Mouse (Mus musculus): ENCODE measurements around the gene Ccnd3. TPM values are rescaled to one million over a fixed set of nuclear protein-coding genes. Genes with fewer than 3 reads are reported as not detected.

Ccnd3 gene
- polyA plus RNA-seq, 1 experiment, result 1,622 TPM

DNA sequence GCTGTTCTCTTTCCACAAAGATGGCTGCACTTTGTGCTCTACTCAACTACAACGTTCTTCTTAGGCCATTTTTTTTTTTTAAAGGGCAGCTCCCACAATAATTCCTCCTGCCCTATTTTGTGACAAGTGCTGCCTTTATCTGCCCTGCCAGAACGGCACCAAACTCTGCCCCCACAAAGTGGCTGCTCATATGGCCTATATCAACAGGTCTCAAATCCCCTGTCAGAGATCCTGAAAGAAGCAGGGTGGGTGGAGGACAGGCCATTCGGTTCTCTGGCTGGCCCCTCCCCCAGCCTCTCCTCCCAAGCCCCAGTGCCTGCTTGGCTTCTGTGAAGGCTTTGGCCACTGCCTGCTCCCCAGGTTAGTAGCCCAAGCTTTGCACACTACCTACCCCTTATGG lies 19.9 kb upstream of the Ccnd3 start:
- 54% methylated on average over 3 of the region's 3 CpGs for WGBS
- H3K27ac ChIP-seq (ENCODE audit: control insufficient read depth, insufficient read depth, low read length), result no peak overlapping the region
- no peak for TF ChIP-seq CTCF (IDR thresholded peaks at IDR 0.05; ENCODE audit: borderline replicate concordance, control insufficient read depth, extremely low read depth, insufficient read depth, low read length, poor library complexity)
- no peak for TF ChIP-seq POLR2A (IDR thresholded peaks at IDR 0.05; ENCODE audit: control insufficient read depth, extremely low read depth, insufficient read depth, low read length, poor library complexity)

DNA sequence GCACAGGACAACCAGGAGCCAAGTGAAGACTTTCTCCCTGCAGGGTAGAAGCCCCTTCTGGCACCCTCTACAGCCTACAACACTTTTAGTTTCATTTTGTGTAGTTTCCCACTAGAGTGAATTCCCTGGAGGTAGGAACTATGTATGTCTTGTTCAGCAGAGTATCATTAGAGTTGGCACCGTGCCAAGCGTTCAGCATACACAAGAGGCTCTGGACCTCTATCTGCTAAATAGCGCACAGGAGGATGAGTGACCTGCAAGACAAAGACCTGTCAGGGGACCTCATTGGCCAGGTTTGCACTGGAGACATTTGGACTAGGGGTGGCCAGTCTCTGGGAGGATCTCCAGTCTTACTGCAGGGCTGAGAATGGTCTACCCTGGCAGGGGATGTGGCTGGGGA lies 19.1 kb upstream of the Ccnd3 start:
- Histone ChIP-seq H3K4me1 (replicated peaks; ENCODE audit: control insufficient read depth, insufficient read depth, low read length) (peaks cover 20% of the 10 kb centered on the region), H3K4me3 (ENCODE audit: control insufficient read depth, insufficient read depth, low read length) (no peak overlapping the region), H3K36me3 (ENCODE audit: control insufficient read depth, insufficient read depth, low read length) (peaks cover 22% of the 10 kb centered on the region), H3K27me3 (ENCODE audit: control insufficient read depth, insufficient read depth, low read length) (no peaks in the 10 kb centered on the region), H3K27ac (ENCODE audit: control insufficient read depth, insufficient read depth, low read length) (no peak overlapping the region; the same call in 1 of the 2 replicates)
- TF ChIP-seq POLR2A (IDR thresholded peaks at IDR 0.05; ENCODE audit: control insufficient read depth, extremely low read depth, insufficient read depth, low read length, poor library complexity), result no peak
- TF ChIP-seq CTCF (IDR thresholded peaks at IDR 0.05; ENCODE audit: borderline replicate concordance, control insufficient read depth, extremely low read depth, insufficient read depth, low read length, poor library complexity), result no peak
- no peak for DNase-seq
- WGBS, result 94% methylated on average over 3 of the region's 3 CpGs

More for the DNA sequence above, 19.9 kb upstream of the Ccnd3 start:
- Histone ChIP-seq H3K27me3 (ENCODE audit: control insufficient read depth, insufficient read depth, low read length) (no peaks in the 10 kb centered on the region), H3K4me1 (replicated peaks; ENCODE audit: control insufficient read depth, insufficient read depth, low read length) (peaks cover 20% of the 10 kb centered on the region), H3K36me3 (ENCODE audit: control insufficient read depth, insufficient read depth, low read length) (peaks cover 15% of the 10 kb centered on the region), H3K4me3 (ENCODE audit: control insufficient read depth, insufficient read depth, low read length) (no peak overlapping the region)
- DNase-seq, result no peak

DNA sequence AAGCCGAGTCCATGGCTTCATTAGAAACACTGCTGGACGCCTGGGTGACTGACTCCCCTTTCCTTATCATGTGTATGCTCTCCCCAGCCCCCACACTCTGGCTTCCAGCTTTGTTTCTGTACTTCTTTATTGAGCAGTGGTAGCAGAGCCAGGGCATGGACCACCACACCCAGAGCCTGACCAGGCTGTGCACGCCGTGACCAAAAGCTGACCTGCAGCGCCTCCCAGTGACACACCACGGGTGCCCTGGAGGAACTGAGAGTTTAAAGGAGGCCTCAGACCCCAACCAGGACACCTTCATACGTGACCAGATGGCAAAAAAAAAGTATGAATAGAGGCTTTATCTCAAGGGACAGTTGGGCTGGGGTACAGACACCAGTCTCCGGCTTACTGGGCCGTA lies 14.1 kb upstream of the Ccnd3 start:
- Histone ChIP-seq H3K4me1 (replicated peaks; ENCODE audit: control insufficient read depth, insufficient read depth, low read length) (peaks cover 10% of the 10 kb centered on the region), H3K27me3 (ENCODE audit: control insufficient read depth, insufficient read depth, low read length) (no peaks in the 10 kb centered on the region), H3K4me3 (ENCODE audit: control insufficient read depth, insufficient read depth, low read length) (no peak overlapping the region), H3K36me3 (ENCODE audit: control insufficient read depth, insufficient read depth, low read length) (peaks cover 56% of the 10 kb centered on the region), H3K27ac (ENCODE audit: control insufficient read depth, insufficient read depth, low read length) (no peak overlapping the region)
- TF ChIP-seq POLR2A (IDR thresholded peaks at IDR 0.05; ENCODE audit: control insufficient read depth, extremely low read depth, insufficient read depth, low read length, poor library complexity) (no peak), CTCF (IDR thresholded peaks at IDR 0.05; ENCODE audit: borderline replicate concordance, control insufficient read depth, extremely low read depth, insufficient read depth, low read length, poor library complexity) (no peak)
- DNase-seq, result no peak
- 95% methylated on average over 9 of the region's 9 CpGs for WGBS

DNA sequence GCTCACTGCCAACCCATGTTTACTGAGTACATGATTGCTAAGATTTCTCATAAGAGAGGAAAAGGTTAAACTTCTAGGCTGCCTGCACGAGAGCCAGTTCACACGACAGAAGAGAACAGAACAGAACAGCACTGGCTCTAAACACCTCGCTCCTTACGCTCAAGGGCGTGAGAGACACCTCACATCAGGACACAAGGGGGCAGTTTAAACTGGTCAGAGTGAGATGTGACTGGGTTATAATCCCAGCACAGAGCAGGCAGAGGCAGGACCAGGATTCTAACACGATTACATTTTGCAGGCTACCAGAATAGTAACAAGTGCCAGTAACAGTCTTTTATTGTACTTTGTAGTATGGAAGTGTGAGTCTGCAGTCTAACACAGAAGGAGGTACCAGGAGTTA lies 12.1 kb upstream of the Ccnd3 start:
- WGBS, result 91% methylated on average over 6 of the region's 6 CpGs
- Histone ChIP-seq H3K4me3 (ENCODE audit: control insufficient read depth, insufficient read depth, low read length) (no peak overlapping the region), H3K36me3 (ENCODE audit: control insufficient read depth, insufficient read depth, low read length) (peaks cover 70% of the 10 kb centered on the region), H3K4me1 (replicated peaks; ENCODE audit: control insufficient read depth, insufficient read depth, low read length) (no peaks in the 10 kb centered on the region), H3K27me3 (ENCODE audit: control insufficient read depth, insufficient read depth, low read length) (no peaks in the 10 kb centered on the region), H3K27ac (ENCODE audit: control insufficient read depth, insufficient read depth, low read length) (no peak overlapping the region)
- DNase-seq, result no peak
- no peak for TF ChIP-seq CTCF (IDR thresholded peaks at IDR 0.05; ENCODE audit: borderline replicate concordance, control insufficient read depth, extremely low read depth, insufficient read depth, low read length, poor library complexity)
- TF ChIP-seq POLR2A (IDR thresholded peaks at IDR 0.05; ENCODE audit: control insufficient read depth, extremely low read depth, insufficient read depth, low read length, poor library complexity), result no peak

DNA sequence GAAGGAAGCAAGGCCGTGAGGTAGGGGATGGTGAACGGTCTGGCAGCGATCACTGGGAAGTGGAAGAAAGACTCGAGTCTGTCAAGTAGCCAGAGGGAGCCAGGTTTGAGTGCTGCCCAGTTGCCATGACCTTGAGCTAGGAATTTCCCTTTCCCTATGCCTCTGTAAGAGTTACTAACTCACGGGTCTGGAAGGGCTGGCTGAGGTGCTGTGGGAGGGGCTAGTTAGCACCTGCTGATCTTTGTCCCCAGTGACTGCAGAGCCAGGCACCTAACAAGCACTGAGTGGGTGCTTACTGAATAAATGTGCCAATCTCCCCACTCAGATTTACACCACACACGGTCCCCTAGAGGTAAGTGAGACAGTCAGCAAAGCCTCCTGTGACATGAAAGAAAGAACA lies 11.2 kb upstream of the Ccnd3 start:
- no peak for DNase-seq
- Histone ChIP-seq H3K27ac (ENCODE audit: control insufficient read depth, insufficient read depth, low read length) (no peak overlapping the region), H3K27me3 (ENCODE audit: control insufficient read depth, insufficient read depth, low read length) (no peaks in the 10 kb centered on the region), H3K4me3 (ENCODE audit: control insufficient read depth, insufficient read depth, low read length) (no peak overlapping the region), H3K36me3 (ENCODE audit: control insufficient read depth, insufficient read depth, low read length) (peaks cover 76% of the 10 kb centered on the region), H3K4me1 (replicated peaks; ENCODE audit: control insufficient read depth, insufficient read depth, low read length) (no peaks in the 10 kb centered on the region)
- WGBS, result 93% methylated on average over 6 of the region's 6 CpGs
- TF ChIP-seq POLR2A (IDR thresholded peaks at IDR 0.05; ENCODE audit: control insufficient read depth, extremely low read depth, insufficient read depth, low read length, poor library complexity), result no peak
- TF ChIP-seq CTCF (IDR thresholded peaks at IDR 0.05; ENCODE audit: borderline replicate concordance, control insufficient read depth, extremely low read depth, insufficient read depth, low read length, poor library complexity), result no peak

DNA sequence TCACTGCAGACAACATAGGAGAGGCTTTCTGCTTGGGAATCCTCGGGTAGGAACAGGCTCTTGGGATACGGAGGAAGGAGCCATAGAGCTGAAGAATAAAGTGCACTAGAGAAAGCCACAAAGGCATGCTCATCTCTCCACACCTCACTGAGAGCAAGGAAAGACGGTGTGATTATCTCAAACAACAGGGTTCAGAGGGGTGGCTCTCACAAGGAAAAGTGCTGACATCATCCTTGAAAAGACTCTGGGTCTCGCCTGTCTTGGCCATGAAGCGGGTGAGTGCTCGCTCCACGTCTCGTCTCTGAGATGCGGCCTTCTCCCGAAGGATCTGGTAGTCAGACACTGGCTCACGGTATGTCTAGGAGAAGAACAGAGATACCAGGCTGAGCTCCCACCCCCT lies 10.7 kb upstream of the Ccnd3 start:
- 97% methylated on average over 11 of the region's 11 CpGs for WGBS
- TF ChIP-seq POLR2A (IDR thresholded peaks at IDR 0.05; ENCODE audit: control insufficient read depth, extremely low read depth, insufficient read depth, low read length, poor library complexity) (no peak), CTCF (IDR thresholded peaks at IDR 0.05; ENCODE audit: borderline replicate concordance, control insufficient read depth, extremely low read depth, insufficient read depth, low read length, poor library complexity) (no peak)
- no peak overlapping the region for H3K4me3 ChIP-seq (ENCODE audit: control insufficient read depth, insufficient read depth, low read length)
- no peaks in the 10 kb centered on the region for H3K4me1 ChIP-seq (replicated peaks; ENCODE audit: control insufficient read depth, insufficient read depth, low read length)
- peaks cover 75% of the 10 kb centered on the region for H3K36me3 ChIP-seq (ENCODE audit: control insufficient read depth, insufficient read depth, low read length)
- H3K27ac ChIP-seq (ENCODE audit: control insufficient read depth, insufficient read depth, low read length), result no peak overlapping the region
- no peaks in the 10 kb centered on the region for H3K27me3 ChIP-seq (ENCODE audit: control insufficient read depth, insufficient read depth, low read length)
- DNase-seq, result no peak

DNA sequence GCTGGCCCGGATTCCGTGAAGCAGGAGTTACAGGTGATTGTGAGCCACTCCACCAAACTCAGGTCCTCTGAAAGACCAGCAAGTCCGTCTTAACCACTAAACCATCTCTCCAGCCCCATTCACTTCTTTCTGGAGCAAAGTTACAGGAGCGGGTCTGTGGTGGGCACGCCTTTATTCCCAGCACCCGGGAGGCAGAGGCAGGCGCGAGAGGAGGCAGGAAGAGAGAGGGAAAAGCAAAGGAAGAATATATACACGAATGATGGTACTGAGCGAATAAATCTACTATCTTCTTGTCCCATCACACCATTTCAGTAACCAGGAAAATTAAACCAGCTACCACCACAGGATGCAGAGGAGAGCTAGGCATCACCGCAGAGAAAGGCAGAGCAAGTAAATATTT lies 3.3 kb upstream of the Ccnd3 start:
- no peak for TF ChIP-seq POLR2A (IDR thresholded peaks at IDR 0.05; ENCODE audit: control insufficient read depth, extremely low read depth, insufficient read depth, low read length, poor library complexity)
- no peak for TF ChIP-seq CTCF (IDR thresholded peaks at IDR 0.05; ENCODE audit: borderline replicate concordance, control insufficient read depth, extremely low read depth, insufficient read depth, low read length, poor library complexity)
- H3K4me1 ChIP-seq (replicated peaks; ENCODE audit: control insufficient read depth, insufficient read depth, low read length), result peaks cover 16% of the 10 kb centered on the region
- no peaks in the 10 kb centered on the region for H3K27me3 ChIP-seq (ENCODE audit: control insufficient read depth, insufficient read depth, low read length)
- peaks cover 23% of the 10 kb centered on the region for H3K36me3 ChIP-seq (ENCODE audit: control insufficient read depth, insufficient read depth, low read length)
- peak overlapping the region; percentile 58; the same call in 1 of the 2 replicates for H3K27ac ChIP-seq (ENCODE audit: control insufficient read depth, insufficient read depth, low read length)
- 6% methylated on average over 11 of the region's 11 CpGs for WGBS
- peak overlapping the region; percentile 71 for H3K4me3 ChIP-seq (ENCODE audit: control insufficient read depth, insufficient read depth, low read length)
- no peak for DNase-seq

Data from thymus, adult 2 months (tissue).